Mouse (Mus musculus) heart, embryonic 13.5 days (tissue): ENCODE results near the gene Flnb. TPM values are rescaled to one million over a fixed set of nuclear protein-coding genes. Genes with fewer than 3 reads are reported as not detected.

Experiments
- ATAC-seq: fragments of 200-750 bp; cut with Nextera tagmentation; 2 replicates; pipeline ENCODE4 v1.8.0; 2017; ENCODE audit warnings: moderate TSS enrichment; ENCODE audit not compliant: insufficient number of reproducible peaks, low FRiP score, low TSS enrichment; ENCODE audit errors: extremely low read depth
- H3K27ac ChIP-seq: fragments of 300-500 bp; sonication (generic); replicated peaks from 2 replicates; pipeline ENCODE4 v1.5.1; 2015; ENCODE audit warnings: moderate library complexity, mild to moderate bottlenecking, inconsistent platforms
- H3K27me3 ChIP-seq: fragments of 300-500 bp; sonication (generic); replicated peaks from 2 replicates; pipeline ENCODE4 v1.6.1; 2015; ENCODE audit warnings: mild to moderate bottlenecking, inconsistent platforms
- H3K36me3 ChIP-seq: fragments of 300-500 bp; sonication (generic); 2 replicates; pipeline ENCODE4 v1.6.1; 2015; ENCODE audit warnings: mild to moderate bottlenecking, inconsistent platforms
- H3K4me1 ChIP-seq: fragments of 300-500 bp; sonication (generic); 2 replicates; pipeline ENCODE4 v1.6.1; 2015; ENCODE audit warnings: inconsistent platforms
- H3K4me2 ChIP-seq: fragments of 300-500 bp; sonication (generic); 2 replicates; pipeline ENCODE4 v1.6.1; 2015; ENCODE audit warnings: inconsistent platforms, mild to moderate bottlenecking, moderate library complexity
- H3K4me3 ChIP-seq: fragments of 300-500 bp; sonication (generic); 2 replicates; pipeline ENCODE4 v1.5.1; 2015; ENCODE audit warnings: moderate library complexity, mild to moderate bottlenecking, inconsistent platforms
- H3K9ac ChIP-seq: fragments of 300-500 bp; sonication (generic); 2 replicates; pipeline ENCODE4 v1.6.1; 2015; ENCODE audit warnings: inconsistent platforms, mild to moderate bottlenecking, moderate library complexity
- H3K9me3 ChIP-seq: fragments of 300-500 bp; sonication (generic); 2 replicates; pipeline ENCODE4 v1.6.1; 2016; ENCODE audit warnings: inconsistent platforms
- WGBS: fragments of 180-500 bp; shearing (Covaris S2); methylation state at CpG from one replicate; pipeline ENCODE4 v1.1.7; 2015; ENCODE audit warnings: mixed read lengths; 5-methylcytosine and 5-hydroxymethylcytosine counted together
- polyA plus RNA-seq: library from polyadenylated mRNA; unstranded; fragments of >200 nt; fragmentation: Nextera tagmentation; extraction: Ambion mirVana; gene quantifications from 2 replicates; pipeline ENCODE4 v1.2.1, GENCODE M21; 2015

Flnb gene
- polyA plus RNA-seq, 1 experiment from 2014 or later, result 8.5 TPM

GRCm38 (mm10) chr14:7999030-7999429 lies 181.3 kb downstream of the Flnb start:
- no peak for ATAC-seq
- Histone ChIP-seq H3K36me3 (no peaks in the 10 kb centered on the region), H3K4me1 (peaks cover 8% of the 10 kb centered on the region), H3K9me3 (no peaks in the 10 kb centered on the region), H3K9ac (no peak overlapping the region), H3K4me3 (no peak overlapping the region), H3K27ac (no peak overlapping the region), H3K4me2 (no peak overlapping the region), H3K27me3 (peaks cover 52% of the 10 kb centered on the region)
- WGBS, result 60% methylated on average over 3 of the region's 3 CpGs

GRCm38 (mm10) chr14:7999435-7999834 lies 181.7 kb downstream of the Flnb start:
- Histone ChIP-seq H3K4me3 (no peak overlapping the region), H3K4me1 (peaks cover 8% of the 10 kb centered on the region), H3K27me3 (peaks cover 54% of the 10 kb centered on the region), H3K36me3 (no peaks in the 10 kb centered on the region), H3K9me3 (no peaks in the 10 kb centered on the region), H3K9ac (no peak overlapping the region), H3K4me2 (no peak overlapping the region), H3K27ac (no peak overlapping the region)
- WGBS, result 77% methylated on average over 5 of the region's 5 CpGs
- no peak for ATAC-seq

DNA sequence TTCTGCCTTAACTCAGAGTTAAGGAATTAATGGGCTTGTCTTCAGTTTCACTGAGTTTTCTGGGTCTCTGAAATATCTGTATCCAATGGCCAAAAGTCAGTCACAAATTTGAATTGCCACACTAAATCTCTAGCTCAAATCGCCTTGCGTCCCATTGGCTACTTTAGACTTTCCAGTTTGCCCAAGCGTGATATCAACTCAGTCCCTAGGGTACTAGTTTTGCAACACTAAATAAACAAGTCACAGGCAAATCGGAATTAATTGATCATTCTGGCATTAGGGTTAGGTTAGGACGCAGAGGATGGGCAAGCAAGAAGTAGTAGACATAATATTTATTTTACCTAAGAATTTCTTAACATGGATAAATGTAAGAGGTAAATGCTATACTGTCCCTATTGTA lies 182.5 kb downstream of the Flnb start:
- Histone ChIP-seq H3K27me3 (peaks cover 47% of the 10 kb centered on the region), H3K4me1 (peaks cover 8% of the 10 kb centered on the region)
- 77% methylated on average over 5 of the region's 5 CpGs for WGBS

More for the DNA sequence above, 182.5 kb downstream of the Flnb start:
- no peak overlapping the region for H3K27ac ChIP-seq
- H3K4me2 ChIP-seq, result no peak overlapping the region
- ATAC-seq, result no peak
- H3K4me3 ChIP-seq, result no peak overlapping the region
- H3K9ac ChIP-seq, result no peak overlapping the region
- no peaks in the 10 kb centered on the region for H3K36me3 ChIP-seq
- no peaks in the 10 kb centered on the region for H3K9me3 ChIP-seq

Other genes with a start within 250 kb of the Flnb start
- 0.22 and 0.43 TPM in 2 replicates for gene Gm3558, start 249.4 kb upstream of the Flnb start, polyA plus RNA-seq
- not detected in 2 replicates for gene Gm10338, start 222.4 kb upstream of the Flnb start, polyA plus RNA-seq
- not detected in 2 replicates for gene Gm10128, start 174.0 kb upstream of the Flnb start, polyA plus RNA-seq
- not detected in 2 replicates for gene Gm26661, start 26.4 kb upstream of the Flnb start, polyA plus RNA-seq
- not detected in 2 replicates for gene Gm45521, start 139.3 kb downstream of the Flnb start, polyA plus RNA-seq
- 0.05 and 0.13 TPM in 2 replicates for gene Dnase1l3, start 176.6 kb downstream of the Flnb start, polyA plus RNA-seq
- 10.4 and 12.5 TPM in 2 replicates for gene Abhd6, start 184.9 kb downstream of the Flnb start, polyA plus RNA-seq